ENCODE assay signal across 13 mouse cellular contexts in the genomic region with DNA sequence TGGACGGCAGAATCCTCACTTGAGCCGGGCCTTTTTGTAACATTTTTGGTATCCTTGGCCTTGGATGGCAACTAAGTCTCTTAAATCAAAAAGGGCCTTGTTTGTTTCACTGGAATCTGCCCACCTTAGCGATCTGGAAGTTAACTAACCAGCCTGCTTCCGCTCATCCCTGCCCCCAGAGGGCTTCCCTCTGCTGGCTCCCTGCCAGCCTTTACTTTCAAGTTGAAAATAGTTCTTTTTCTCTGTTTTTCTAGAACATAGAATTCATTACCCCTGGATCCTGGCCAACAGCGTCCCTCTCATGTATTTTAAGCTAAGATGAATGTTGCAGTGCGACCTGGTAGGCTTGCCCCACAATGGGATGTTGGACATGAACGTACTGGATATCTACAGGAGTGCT. TPM values are rescaled to one million over a fixed set of nuclear protein-coding genes. Genes with fewer than 3 reads are reported as not detected.
DNase-seq lines count a peak whose midpoint lies in the region; ATAC-seq lines count a peak whose summit lies in the region.
"Had no signal": no experiment of that assay in that cellular context is flagged by ENCODE, and none has a peak within 500 bp of the region (broad histone marks: within the 10 kb centered on the region; RNA-seq: fewer than 3 reads in every experiment).

No protein-coding gene starts in this region.

- ATAC-seq in liver, embryonic 12.5 days: no peak
- ATAC-seq: midbrain, embryonic 15.5 days had no signal

- no peak overlapping the region for H3K4me2 ChIP-seq in liver, embryonic 12.5 days
- H3K4me2 ChIP-seq: heart, embryonic 11.5 days; midbrain, embryonic 15.5 days had no signal

- peak; percentile 13 for DNase-seq in gastrocnemius, postnatal 14 days
- DNase-seq in gastrocnemius, adult 18-20 months (ENCODE audit: low spot score): no peak
- peak; percentile 26 to 51 for DNase-seq in left cerebral cortex, postnatal 14 days (ENCODE audit: low spot score in 2 of 2)
- no peak for DNase-seq in left cerebral cortex, adult 18-20 months (ENCODE audit: low spot score in 2 of 2)
- DNase-seq in NIH3T3 (ENCODE audit: low read depth): peak; percentile 41
- DNase-seq in adrenal gland, postnatal 14 days: peak; percentile 68
- DNase-seq: cerebellum, adult 11 months; embryo, embryonic 11 days; lung, postnatal 4 days had no signal

- no peaks in the 10 kb centered on the region for H3K9me3 ChIP-seq in liver, embryonic 12.5 days (replicated peaks)
- H3K9me3 ChIP-seq: hindbrain, embryonic 10.5 days; midbrain, embryonic 15.5 days had no signal

- H3K27ac ChIP-seq in liver, embryonic 12.5 days: no peak overlapping the region
- H3K27ac ChIP-seq: hindbrain, embryonic 10.5 days; midbrain, embryonic 15.5 days had no signal

- intact Hi-C loops in gastrocnemius, postnatal 14 days (cut with DNase I; ENCODE audit: low total_unique reads): no loop called here
- intact Hi-C loops in left cerebral cortex, postnatal 14 days (cut with DNase I): no loop called here

- no peak overlapping the region for H3K4me3 ChIP-seq in liver, embryonic 12.5 days
- H3K4me3 ChIP-seq: hindbrain, embryonic 10.5 days; midbrain, embryonic 15.5 days had no signal

- H3K27me3 ChIP-seq in liver, embryonic 12.5 days (replicated peaks): no peaks in the 10 kb centered on the region
- H3K27me3 ChIP-seq: midbrain, embryonic 15.5 days had no signal

- H3K9ac ChIP-seq in liver, embryonic 12.5 days: no peak overlapping the region
- H3K9ac ChIP-seq: midbrain, embryonic 15.5 days had no signal

- 68% methylated on average over 7 of the region's 7 CpGs for WGBS in liver, embryonic 12.5 days (ENCODE audit: insufficient replicate concordance)

- H3K36me3 ChIP-seq in liver, embryonic 12.5 days: no peaks in the 10 kb centered on the region
- H3K36me3 ChIP-seq: hindbrain, embryonic 10.5 days; midbrain, embryonic 15.5 days had no signal

- H3K4me1 ChIP-seq in liver, embryonic 12.5 days: peaks cover 6% of the 10 kb centered on the region; the same call in 1 of the 2 replicates
- H3K4me1 ChIP-seq: hindbrain, embryonic 10.5 days; midbrain, embryonic 15.5 days had no signal

RNA-seq across cellular contexts. Expression of a gene that starts 11.1 kb away (rescaled TPM):
- total RNA-seq in gastrocnemius, postnatal 14 days (2021): 10 to 100 TPM; 16.4 to 22.3 TPM
- total RNA-seq in gastrocnemius, adult 18-20 months (2021): 10 to 100 TPM; 17.7 to 19.4 TPM
- total RNA-seq in left cerebral cortex, postnatal 14 days (2021): 10 to 100 TPM; 28.6 to 30.1 TPM
- 10 to 100 TPM; 45.8 to 48.6 TPM for total RNA-seq in left cerebral cortex, adult 18-20 months (2021)
- total RNA-seq in adrenal gland, postnatal 14 days (2021): 42.8 and 43.5 TPM in 2 replicates
- 13.8 and 14.0 TPM in 2 replicates for polyA plus RNA-seq in liver, embryonic 12.5 days (2016; fragmentation: Nextera tagmentation; extraction: Ambion mirVana)

Comparison
In these comparisons a context has a peak if more than half of its experiments do, and no peak if none do; other contexts are left out.
1. DNase-seq: peak in gastrocnemius, postnatal 14 days (single experiment), left cerebral cortex, postnatal 14 days (2 of 2), NIH3T3 (single experiment) and adrenal gland, postnatal 14 days (single experiment); none in gastrocnemius, adult 18-20 months (single experiment) and left cerebral cortex, adult 18-20 months (0 of 2).